Mouse (Mus musculus) heart, postnatal 36 days (tissue): Measurements from ENCODE around the gene Inava. TPM values are rescaled to one million over a fixed set of nuclear protein-coding genes. Genes with fewer than 3 reads are reported as not detected.

Experiments
- DNase-seq, 2 experiments: peaks; one replicate each; pipeline ENCODE4 v3.0.0; 2021 to 2022
- intact Hi-C: fragments of 180-260 bp; cut with DNase I; formaldehyde crosslinking; loops from one replicate; pipeline ENCODE4 v1.15.1; 2025
- total RNA-seq, 2 experiments: library from RNA; stranded (reverse); gene quantifications; 2 replicates each; pipeline ENCODE4 v1.2.3; 2021

The Inava gene
- not detected for total RNA-seq

DNA sequence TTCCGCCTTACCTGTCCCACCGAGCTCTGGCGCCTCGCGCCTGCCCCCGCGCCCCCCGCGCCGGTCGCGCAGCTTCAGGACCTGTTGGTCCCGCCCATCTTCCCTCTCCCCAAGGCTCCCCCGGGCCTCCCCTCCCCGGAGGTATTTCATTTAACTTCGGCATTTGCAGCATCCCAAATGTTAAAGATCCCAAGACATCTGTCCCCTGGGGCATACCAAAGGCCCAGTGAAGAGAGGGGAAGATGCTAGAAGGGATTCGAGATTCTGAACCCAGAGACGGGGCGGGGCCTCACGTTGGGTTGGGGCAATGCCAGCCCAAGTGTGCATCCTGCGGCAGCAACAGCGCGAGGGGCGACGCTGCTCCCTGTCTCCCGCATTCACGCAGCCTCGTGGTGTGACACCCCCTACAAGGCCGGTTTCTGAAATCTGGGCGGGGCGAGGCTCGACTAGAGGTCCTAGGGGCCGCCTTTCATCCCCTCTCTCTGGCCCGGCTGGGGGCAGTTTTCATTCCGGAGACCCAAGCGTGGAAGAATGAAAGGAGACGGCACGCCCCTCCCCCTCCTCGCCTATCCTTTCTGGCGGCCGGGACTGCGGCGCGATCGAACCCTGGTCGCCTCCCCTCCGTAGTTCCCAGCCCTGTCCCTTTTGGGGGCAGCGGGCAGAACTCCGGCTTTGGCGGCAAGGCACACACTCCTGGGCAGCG, at the start of gene Inava:
Gene Inava (minus strand): TSS at position 373 of the 703 bp plus-strand sequence.
- intact Hi-C loops, result no loop called here
- DNase-seq, result peak in 1 of 2 experiments; percentile 12

DNA sequence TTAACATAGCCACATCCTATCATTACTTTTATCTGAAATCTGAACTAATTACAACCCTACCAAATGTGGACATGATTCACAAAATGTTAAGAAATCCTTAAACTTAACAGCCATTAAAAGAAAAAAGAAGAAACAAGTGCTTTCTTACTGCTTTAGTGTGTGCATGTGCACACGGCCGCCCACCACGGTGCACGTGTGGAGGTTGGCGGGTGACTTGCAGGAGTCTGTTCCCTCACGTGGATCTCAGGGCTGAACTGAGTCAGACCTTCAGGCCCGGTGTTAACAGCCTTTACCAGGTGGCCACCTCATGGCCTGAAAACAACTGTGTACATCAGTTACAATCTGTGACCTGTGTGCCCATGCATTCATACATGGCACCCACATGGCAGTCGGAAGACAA, 43.3 kb upstream of the Inava start:
- DNase-seq, result no peak
- intact Hi-C loops, result no loop called here

DNA sequence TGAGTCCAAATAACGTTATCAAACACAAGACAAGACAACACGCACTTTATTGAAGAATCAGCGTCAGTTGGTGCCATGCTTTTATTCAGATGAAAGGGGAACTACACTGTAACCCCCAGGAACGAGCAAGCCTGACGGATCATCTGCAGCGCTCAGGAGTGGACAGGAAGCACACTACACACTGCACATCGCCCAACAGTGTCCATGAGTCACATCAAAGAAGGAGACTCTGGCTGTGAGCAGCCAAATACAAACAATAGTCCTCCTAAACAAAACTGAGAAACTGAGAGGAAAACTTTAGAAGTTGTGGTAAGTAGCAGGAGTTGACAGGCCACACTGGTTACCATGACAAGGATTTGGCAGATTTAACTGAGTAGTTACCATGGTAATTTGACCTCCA, 34.2 kb upstream of the Inava start:
- no peak for DNase-seq
- intact Hi-C loops, result no loop called here

DNA sequence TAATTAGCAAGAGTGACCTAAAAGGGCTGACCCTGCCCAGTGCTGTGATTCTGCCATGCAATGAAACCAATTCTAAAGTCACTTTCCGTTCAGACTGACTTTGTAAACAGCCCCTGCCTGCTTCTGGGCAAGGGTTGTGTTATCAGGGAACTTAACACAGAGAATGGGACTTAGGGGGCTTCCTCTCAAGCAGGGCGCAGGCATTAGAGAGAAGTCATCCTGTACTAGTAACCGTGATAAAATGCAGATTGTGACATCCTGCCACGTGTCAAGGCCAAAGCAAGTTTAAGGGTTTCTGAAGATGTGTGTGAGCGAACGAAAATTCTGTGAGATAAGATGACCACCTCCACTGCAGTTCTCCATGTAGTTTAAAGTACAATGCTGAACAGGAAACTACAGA, 32.1 kb upstream of the Inava start:
- intact Hi-C loops, result no loop called here
- no peak for DNase-seq

DNA sequence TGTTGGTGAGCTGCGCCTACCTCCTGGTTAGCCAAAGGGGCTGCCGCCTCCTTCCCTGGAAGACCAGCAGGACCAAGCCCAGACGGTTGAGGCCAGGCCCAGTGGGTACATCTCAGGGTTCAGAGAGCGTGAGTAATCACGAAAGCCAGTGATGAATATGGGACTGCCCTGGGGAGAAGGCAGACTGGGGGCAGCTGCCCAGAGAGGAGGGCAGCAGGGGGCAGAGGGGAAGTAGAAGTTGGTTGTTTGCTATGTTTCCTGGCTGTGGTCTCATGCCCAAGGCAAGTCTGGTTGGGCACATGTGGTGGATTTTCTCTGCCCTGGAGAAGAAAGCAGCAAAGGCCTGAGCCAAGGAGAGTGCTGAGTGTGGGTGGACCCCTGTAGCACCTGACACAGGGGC, 29.3 kb upstream of the Inava start:
- no peak for DNase-seq

DNA sequence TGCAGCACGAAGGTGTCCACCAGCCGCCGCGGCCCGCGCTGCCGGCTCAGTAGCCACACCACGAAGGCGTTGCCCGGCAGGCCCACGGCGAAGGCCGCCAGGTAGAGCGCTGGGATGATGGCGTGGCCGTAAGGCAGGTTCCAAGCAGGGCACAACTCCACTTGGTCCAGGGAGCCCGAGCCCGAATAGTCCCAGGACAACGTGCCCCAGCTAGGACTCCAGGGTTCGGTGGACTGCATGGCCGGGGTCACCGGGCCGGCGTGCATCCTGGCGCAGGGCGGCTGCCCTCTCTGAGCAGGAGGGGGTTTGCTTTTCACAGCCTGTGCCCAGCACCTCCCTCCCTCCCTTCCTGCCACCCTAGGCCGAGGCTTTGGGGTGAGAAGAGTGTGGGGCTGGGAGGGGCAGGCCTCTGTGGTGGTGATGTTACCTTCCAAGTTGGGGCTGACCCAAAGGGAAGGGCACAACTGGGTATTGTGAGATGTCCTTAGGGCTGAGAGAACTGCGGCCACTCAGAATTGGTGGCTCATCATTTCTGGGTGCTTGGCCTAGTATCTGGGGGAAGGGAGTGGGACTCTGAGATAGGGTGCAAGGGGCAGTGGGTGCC, 26.7 kb upstream of the Inava start, which contains the start of gene Gpr25:
Gene Gpr25 (minus strand): TSS at position 239 of the 604 bp plus-strand sequence.
- intact Hi-C loops, result no loop called here
- no peak for DNase-seq

More for the DNA sequence above, 29.3 kb upstream of the Inava start:
- intact Hi-C loops, result no loop called here

DNA sequence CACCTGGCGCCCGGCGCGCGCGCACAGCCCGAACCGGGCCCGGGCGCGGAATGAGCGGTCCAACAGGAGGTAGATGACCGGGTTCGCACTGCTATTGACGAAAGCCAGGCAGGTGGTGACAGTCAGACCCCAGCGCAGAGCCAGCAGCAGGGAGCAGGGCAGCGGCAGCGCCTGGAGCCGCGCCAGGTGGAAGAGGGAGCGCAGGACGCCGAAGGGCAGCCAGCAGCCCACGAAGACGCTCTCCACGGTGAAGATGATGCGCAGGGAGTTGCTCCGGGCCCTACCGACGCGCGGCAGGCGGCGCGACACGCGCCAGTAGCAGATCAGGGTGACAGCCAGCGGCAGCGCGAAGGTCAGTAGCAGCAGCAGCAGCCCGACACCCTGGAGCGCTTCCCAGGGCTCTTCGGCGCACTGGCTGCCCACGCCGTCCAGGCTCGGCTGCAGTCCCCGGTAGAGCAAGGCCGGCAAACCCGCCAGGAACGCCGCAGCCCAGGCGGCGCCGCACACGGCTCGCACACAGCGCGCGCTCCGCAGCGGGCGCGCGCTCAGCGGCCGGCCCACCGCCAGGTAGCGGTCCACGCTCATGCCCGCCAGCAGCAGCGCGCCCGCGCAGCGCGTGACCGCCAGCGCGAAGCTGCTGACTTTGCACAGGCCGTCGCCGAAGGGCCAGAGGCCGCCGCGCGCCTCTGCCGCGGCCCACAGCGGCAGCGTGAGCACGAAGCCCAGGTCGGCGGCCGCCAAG, 26.0 kb upstream of the Inava start:
- DNase-seq, result peak; percentile 46 to 56
- intact Hi-C loops, result no loop called here

DNA sequence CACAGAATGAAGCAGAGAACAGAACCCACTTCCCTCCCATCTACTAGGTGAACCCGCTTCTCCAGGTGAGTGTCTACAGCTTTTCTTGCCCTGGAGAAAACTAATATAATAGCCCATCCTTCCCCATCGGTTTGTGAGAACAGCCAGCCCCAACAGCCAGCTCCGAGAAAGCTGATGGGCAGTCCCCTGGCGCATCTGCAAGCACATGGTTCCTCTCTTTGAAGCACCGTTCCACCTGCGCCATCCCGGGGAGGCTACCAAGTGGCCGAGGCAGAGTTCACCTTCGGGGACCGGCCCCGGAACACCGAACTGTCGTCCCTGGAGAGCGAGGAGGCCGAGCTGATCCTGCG, 25.5 kb upstream of the Inava start:
- intact Hi-C loops, result no loop called here
- DNase-seq, result no peak

DNA sequence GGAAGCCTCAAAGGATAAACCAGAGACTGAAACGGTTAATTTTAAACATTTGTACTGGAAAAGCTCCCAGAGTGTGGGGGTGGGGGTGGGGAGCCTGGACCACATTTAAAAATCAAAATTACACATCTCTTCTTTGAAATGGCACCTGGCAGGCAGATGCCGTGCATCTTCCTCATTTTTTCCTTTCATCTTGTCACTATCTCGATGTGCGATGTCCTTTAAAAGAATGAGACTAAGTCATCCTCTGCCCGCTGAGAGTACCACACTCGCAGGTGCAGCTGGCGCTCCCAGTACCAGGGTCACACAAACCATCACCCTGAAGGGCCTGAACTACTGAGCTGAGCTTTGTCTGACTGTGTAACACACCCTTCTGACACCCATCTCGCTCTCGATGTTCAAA, 24.4 kb upstream of the Inava start:
- intact Hi-C loops, result no loop called here
- no peak for DNase-seq

DNA sequence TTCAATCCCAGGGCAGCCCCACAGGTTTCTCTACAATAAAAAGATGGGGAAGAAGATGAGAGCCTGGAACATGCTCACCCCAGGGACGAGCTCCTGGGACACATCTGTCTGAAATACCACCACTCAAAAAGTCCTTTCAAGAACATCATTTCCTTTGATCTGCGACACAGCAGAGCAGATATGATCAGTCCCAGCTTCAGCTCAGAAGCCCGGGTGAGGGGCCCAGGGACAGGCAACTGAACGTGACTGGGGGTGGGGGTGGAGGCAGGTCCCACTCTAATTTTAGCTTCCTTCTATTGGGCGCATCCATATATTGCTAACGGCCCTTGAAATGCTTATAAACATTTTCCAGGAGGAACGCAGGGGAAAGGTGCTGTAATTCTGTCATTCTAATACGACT, 21.6 kb upstream of the Inava start:
- intact Hi-C loops, result no loop called here

DNA sequence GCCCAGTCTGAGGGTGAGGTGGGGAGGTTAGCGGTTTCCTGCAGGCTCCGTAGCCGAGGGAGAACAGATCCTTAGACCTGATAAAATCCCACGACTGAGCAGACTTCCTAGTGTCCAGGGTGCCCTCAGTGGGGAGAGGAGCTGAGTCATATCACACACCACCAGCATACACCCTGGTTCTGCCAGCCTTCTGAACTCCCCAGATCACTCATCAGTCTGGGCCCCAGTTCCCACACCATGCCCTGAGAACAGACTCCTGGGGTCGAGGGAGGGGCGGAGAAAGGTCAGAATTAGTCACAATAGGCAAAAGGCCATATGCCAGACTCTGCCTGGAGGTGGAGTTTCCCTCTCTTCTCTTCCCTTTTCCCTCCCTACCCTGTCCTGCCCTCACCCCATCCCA, 21.1 kb upstream of the Inava start:
- DNase-seq, result no peak
- intact Hi-C loops, result no loop called here

More for the DNA sequence above, 21.6 kb upstream of the Inava start:
- DNase-seq, result no peak

DNA sequence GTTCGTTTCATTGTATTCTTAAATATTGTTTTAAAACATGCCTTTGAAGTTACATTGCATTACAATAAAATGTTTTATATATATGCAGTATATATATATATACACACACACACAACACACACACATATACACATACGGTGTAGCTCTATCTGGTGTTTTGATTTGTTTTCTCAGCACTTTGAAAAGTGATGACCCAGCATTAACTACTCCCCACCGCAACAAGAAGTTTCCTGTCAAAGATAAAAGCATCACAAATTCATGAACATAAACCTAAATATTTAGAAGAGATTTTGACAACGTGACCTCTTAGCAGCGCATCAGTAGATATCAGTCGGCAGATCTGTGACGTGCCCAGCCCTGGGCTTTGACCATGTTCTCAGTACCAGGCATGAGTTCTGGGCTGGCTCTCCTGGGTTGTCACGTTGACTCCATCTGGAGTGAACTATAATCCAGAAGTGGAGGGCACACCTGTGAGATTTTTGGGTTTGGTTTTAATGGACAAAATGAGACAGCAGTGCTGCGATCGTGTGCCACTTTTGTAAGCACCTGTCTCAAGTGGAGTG, 20.5 kb upstream of the Inava start:
- intact Hi-C loops, result no loop called here

DNA sequence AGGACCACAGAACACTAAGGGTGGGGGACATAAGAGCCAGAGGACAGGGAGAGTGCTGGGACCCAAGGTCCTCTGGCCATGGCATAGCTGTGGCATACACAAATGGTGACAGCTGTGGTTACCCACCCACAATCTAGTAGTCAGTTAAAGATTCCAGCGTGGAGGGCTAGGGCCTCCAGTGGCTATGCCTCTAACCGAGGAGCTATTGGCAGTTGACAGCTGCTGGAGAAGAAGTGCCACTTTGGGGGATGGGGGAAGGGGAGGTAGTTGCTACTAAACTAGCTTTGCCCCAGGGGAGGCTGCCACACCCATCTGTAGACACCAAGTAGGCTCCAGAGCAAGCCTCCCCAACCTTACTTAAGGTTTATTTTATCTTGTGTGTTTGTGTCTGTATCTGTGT, 19.4 kb upstream of the Inava start:
- intact Hi-C loops, result no loop called here
- no peak for DNase-seq

More for the DNA sequence above, 20.5 kb upstream of the Inava start:
- DNase-seq, result no peak

DNA sequence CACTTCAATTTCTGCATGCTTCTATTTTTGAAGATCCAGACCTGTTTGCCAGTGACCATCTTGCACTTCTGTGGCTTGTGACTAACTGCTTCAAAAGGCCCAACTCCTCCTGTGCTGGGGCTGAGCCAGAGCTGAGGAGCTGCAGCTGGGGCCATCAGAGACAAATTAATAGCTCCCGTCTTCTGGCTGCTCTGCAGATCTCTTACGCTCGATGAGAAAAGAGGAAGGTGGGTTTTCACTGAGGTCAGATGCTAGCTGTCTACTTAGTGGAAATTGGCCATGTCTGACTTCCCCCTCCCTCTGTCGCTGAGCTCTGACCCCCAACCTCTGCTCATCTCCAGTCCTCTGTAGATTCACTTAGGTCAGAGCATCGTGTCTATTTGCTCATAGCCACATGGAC, 15.6 kb upstream of the Inava start:
- no peak for DNase-seq
- intact Hi-C loops, result no loop called here

DNA sequence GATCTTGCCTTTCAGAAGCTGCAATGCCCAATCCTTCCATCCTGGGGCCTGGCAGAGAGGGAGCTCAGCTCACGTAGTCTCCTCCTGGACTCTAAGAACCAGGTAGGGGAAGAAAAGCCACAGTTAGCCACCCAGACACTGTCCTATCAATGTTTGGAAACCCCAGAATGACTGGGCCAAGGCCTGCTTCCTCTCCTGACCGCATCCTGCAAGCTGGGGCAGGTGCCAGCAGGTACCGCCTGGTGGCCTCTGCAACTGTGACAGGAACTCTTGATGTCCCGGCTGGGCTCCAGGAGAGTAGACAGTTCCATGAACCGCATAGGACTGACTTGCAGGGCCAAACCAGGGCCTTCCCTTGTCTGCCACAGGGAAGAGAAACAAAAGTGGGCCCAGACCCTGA, 13.3 kb upstream of the Inava start:
- intact Hi-C loops, result no loop called here

DNA sequence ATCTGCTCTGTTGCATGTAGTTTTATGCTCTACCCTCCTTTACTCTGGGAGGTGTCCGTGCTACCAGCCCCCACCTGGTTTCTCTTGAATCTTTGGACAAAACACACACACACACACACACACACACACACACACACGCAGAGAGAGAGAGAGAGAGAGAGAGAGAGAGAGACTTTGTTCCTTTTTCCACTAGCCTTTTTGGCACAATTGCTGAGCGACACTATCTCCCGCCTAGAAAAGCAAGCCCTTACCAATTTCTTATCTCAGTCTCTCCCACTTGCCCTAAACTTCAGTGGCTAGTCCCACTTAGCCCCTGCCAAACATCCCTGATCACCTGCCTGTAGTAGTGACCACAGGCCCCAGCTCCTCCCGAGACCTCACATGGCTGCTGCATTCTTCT, 10.4 kb upstream of the Inava start:
- intact Hi-C loops, result no loop called here
- no peak for DNase-seq

More for the DNA sequence above, 13.3 kb upstream of the Inava start:
- no peak for DNase-seq

DNA sequence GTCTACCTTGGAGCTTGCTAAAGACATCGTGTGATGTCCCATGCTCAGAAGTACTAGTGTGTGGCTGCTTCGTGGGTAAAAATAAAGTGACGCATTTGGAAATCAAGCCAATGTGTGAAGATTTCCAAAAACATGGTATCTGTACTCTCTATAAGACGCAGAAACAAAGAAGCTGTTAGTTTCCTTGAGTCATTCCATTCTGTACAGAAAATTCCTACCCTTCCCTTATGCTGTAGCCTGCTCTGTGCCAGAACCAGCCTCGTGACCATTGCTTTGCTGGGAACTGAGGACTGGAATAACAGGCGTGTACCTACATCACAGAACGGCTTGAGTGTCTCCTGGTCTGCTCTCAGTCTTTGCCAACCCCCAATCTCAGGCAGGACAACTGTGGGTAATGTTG, 7.7 kb upstream of the Inava start:
- intact Hi-C loops, result no loop called here
- no peak for DNase-seq

DNA sequence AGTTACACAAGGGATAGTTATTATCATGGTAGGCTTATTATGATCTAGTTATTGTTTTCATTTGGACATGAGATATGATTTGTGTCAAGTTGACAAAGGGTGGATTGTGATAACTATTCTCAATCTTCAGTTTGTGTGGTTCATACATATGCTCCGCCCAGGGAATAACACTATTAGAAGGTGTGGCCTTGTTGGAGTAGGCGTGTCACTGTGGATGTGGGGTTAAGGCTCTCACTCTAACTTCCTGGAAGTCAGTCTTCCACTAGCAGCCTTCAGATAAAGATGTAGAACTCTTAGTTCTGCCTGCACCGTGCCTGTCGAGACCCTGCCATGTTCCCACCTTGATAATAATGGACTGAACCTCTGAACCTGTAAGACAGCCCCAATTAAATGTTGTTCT, 4.4 kb upstream of the Inava start:
- DNase-seq, result no peak
- intact Hi-C loops, result no loop called here

DNA sequence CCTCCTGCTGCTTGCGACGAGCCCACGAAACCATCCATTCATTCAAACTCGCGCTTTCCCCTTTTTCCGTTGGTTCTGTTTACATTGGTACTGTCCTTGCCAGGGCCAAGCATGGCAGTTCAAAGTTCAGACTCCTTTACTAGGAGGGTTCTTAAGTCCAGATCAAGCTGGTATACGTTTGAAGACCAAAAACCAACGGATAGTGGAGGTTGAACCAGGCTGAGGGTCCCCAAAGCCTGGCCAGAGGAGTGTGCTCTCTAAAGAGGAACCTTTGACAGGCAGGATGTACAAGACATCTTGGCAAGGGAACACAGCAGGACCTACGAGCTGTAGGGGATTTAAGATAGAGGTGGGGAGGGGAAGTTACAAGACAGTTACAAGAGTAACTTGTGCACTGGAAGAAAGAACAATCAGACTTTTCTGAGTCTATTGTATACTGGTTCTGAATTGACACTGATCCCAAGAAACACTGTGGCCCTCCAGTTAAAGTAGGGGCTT, 580 bp upstream of the Inava start:
- intact Hi-C loops, result no loop called here
- DNase-seq, result no peak

DNA sequence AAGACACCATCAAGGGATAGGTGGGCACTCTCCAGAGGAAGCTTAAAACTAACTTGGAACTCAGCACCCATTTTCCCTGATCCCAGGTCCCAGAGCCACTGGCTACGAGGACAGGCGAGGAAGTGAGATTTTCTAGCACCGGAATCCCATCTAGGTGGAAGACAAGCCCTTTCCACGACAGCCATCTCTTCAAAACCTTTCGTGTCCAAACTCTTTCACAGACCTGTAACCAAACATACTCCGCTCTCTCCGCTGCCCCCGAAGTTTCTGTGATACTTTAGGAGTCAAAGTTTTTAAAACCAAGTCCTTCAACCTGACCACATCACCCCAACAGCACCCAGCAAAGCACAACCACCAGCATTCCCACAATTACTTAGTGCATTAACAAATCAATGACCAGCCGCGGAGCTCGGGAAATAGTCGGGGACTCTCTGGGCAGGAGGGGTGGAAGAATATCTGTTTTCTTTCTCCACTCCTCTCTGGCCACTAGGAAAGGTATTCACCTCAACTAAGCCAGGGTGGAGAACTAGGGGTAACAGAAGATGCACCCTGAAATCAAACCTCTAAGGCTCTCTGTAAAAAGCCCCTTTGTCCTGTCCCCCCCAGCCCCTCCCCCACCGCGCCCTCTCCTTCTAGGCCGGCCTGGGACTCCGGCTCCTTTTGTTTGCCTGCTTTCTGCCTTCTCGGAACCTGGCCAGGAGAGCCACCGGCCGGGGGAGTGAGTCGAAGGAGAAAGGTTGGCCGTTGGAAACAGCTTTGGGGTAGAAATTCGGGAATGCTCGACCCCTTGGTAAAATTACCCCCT, 876 bp downstream of the Inava start:
- DNase-seq, result no peak
- intact Hi-C loops, result no loop called here
